Mouse (Mus musculus): ENCODE data around the gene Zfp13.
A peak's percentile ranks its signal among the peaks of the same experiment; 100 is the strongest.
"Not testable (repeated sequence)": the region's sequence is repeated elsewhere in the genome, so short reads cannot be mapped to it uniquely, and the experiment has no call there.

Zfp13 gene

DNA sequence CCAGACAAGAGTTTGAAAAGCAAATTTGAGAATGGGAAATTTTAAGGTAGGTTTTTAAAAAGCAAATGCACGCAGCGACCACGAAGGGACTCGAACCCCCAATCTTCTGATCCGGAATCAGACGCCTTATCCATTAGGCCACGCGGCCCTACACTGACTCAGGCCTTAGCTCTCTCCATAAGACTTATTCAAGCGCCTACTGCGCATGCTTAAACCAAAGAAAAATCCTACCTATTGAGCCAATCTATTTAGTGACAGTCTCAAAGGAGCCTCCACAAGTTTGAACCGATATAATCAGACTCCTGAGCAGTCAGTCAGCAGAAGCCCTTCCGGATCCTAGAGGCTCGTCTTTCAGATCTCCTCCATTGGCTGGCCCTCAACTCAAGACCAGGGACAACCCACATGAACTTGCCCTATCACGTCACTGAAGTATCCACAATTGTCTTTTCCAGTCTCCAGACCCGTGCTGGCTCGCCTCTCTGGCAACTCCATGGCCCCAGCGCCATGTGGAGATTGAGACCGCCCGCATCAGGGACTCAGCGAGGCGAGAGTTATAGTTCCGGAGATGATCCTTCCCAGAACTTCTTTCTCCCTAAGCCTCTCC is 49.0 kb downstream of the Zfp13 start:
- peak; percentile 96 to 98 for DNase-seq

DNA sequence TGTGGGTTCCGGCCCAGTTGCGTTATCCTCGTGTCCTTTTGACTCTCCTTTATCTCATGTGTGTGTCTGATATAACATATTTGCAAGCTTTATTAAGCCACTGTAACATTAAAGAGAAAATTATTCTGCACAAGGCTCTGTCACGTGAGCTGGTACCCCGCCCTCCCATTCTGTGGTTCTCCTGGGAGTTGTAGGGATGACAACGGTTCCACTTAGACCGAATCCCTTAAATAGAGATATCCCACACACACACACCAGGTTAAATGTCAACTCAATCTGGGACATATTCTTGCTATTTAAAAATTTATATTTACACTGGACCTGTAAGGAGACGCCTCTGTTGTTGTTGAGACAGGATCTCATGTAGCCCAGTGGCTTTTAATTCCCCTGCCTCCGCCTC is 49.8 kb downstream of the Zfp13 start:
- DNase-seq = peak in 1 of 2 experiments; percentile 51

GRCm38 (mm10) chr17:23548615-23549014 is 50.7 kb downstream of the Zfp13 start:
- DNase-seq = peak; percentile 92 to 94

- DNase-seq = no peak
These were observed 51.4 kb downstream of the Zfp13 start for GRCm38 (mm10) chr17:23547681-23548443.

DNA sequence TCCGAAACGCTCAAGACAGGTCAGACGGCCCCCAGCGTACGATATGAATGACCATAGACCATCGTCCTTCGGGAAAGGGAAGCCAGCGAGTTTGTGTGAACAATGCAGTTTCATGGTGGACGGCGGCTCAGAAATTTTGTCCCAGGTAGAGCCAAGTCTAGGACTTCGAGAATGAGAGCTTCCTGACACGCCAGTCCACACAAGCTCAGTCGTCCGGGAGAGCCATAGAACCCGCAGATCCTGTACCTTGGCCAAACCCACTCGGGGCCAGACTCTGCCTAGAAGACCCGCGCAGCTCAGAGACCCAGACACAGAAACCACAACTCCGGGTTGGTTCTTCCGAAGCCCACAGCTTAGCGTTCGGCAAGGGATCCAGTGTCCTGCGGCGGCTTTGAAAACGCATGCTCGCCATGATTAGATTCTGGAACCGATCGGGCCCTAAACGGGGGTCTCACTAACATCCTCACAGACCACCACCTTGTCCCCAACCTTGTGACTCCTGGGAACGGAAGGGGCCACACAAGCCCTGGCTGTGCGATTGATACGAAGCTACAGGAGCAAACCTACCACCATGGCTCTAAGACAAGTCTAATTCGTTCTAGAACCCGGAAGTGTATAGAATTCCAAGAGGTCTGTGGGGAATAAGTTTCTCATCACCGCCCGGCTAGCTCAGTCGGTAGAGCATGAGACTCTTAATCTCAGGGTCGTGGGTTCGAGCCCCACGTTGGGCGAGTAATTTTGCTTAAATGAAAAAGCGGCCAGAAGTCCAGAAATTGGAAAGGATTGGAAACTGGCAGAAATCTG is 52.4 kb downstream of the Zfp13 start:
- DNase-seq = peak; percentile 88 to 92

GRCm38 (mm10) chr17:23546333-23546701 is 53.0 kb downstream of the Zfp13 start:
- peak; percentile 84 to 87 for DNase-seq

- no peak for DNase-seq
These were observed 53.4 kb downstream of the Zfp13 start for GRCm38 (mm10) chr17:23545841-23546240.

DNA sequence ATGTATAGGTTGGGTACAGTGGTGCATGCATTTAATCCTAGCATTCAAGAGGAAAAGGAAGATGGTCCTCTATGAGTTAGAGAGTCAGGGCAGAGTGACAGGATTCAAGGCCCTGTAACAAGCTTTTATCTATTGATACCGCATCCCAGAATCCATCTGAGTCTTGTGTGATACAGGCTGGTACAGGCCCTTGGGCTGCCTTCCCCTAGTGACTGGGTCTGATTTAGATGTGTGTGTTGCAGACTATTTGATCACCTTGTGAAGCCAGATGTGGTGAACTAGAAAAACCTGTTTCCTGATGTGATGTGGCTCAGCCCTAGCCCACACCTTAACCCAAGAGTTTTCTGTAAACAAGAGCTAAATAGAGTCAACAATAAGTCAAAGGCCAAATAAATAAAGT is 54.5 kb downstream of the Zfp13 start:
- no peak for DNase-seq

GRCm38 (mm10) chr17:23543983-23544382 is 55.3 kb downstream of the Zfp13 start:
- no peak for DNase-seq

GRCm38 (mm10) chr17:23543325-23543724 is 56.0 kb downstream of the Zfp13 start:
- no peak for DNase-seq

DNA sequence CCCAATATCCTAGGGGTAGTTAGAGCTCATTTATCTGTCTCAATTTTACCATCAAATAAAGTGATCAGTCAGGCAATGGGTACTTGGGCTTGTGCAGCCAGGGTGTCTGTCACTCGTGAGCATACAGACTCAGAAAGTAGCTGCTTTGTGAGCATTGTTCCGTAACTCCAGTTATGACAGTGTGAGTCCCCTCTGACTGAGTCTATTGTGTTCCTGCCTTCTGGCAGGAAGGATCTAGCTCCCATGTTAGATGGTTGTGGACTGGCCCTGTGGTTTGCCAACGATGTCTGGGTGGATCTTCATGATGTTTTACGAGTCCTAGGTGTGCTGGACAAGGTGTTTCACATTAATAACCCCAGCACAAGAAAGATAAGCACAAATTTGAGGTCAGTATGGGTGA is 56.5 kb downstream of the Zfp13 start:
- DNase-seq = no peak

- peak in 1 of 2 experiments; percentile 5 for DNase-seq
These were observed 57.1 kb downstream of the Zfp13 start for GRCm38 (mm10) chr17:23542004-23542720.

DNA sequence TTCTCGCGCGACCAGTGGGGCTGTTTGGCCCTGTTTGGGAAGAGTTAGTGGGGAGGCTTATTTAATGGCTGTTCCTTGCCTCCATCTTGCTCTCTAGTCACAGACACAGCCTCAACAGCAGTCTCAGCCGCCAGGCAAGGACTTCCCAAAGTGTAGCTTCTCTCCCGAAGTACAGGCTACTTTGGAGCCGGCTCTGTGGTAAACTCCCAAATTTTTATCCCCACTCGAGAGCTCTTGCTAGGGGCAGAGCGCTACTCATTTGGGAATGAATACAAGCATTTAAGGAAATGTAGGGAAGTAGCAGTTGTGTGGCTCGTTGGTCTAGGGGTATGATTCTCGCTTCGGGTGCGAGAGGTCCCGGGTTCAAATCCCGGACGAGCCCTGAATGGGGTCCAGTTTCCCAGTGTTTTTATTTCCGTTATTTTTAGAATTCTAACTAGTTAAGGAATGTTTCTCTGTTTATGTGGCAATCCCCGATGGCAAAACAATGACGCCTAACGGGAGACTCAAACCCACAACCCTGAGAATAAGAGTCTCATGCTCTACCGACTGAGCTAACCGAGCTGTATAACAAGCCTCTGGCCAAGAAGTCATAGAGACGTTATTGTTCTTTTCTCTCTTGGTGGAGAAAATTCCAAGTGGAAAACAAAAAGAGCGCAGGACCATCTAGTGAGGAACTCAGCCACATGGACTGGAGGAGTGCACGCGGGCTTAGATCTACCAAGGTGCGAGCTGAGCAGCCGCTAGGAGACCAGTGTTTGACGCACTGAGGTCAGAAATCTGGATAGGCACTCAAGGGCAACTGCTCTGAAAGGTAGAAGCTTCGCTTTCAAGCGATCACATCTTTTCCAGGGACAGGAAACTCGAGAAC is 58.4 kb downstream of the Zfp13 start:
- peak; percentile 5 to 18 for DNase-seq

- no peak for DNase-seq
These were observed 59.2 kb downstream of the Zfp13 start for GRCm38 (mm10) chr17:23540106-23540505.

DNA sequence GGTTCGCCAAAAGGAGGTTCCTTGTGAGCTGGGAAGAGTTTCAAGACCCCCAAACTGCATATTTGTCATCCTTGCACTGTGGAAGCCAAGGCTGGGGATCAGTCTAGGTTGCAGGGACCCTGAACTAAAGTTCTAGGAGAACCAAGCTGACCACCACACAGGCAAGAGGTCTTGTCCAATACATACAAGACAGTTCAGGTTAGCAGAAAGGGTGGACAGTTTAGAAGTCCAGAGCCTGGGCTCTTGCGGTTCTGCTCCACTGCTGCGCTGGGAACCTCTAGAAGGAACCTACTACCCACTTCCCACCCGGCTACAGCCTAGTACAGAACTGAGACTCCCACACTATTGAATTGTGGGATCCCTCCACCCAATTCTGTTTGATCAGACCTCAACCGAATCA is 59.7 kb downstream of the Zfp13 start:
- DNase-seq = no peak

DNA sequence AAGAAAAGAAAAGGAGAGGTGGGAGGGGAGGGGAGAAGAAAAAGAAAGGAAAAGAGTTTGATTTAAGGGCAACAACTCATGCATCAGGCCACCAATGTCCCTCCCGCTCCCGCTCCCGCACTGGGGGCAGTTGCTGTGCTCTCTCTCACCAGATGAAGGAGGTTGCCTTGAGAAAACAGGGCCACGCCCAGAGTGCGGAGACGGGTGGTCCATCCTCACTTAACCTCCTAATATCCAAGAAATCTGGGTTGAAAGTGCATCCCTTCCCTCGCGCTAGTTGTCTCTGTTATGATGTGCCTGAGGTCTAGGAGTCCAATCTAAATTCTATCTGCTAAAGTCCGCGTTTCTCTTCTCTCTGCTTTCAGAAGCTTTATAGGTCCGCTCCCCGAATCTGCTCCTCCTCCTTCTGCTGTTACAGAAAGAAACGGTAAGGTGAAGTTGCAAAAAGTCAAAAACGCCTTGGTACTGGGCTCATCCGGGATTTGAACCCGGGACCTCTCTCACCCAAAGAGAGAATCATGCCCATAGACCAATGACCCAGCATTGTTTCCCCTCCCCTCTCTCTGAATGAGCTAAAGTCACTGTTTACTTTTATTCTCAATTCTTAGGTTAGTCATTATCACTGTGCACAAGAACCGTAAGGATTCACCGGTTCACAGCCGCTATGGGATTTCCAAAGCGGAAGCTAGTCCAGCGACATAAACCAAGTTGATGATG is 60.8 kb downstream of the Zfp13 start:
- peak in 1 of 2 experiments; percentile 4 for DNase-seq

- DNase-seq = no peak
These were observed 61.6 kb downstream of the Zfp13 start for GRCm38 (mm10) chr17:23537554-23538255.

DNA sequence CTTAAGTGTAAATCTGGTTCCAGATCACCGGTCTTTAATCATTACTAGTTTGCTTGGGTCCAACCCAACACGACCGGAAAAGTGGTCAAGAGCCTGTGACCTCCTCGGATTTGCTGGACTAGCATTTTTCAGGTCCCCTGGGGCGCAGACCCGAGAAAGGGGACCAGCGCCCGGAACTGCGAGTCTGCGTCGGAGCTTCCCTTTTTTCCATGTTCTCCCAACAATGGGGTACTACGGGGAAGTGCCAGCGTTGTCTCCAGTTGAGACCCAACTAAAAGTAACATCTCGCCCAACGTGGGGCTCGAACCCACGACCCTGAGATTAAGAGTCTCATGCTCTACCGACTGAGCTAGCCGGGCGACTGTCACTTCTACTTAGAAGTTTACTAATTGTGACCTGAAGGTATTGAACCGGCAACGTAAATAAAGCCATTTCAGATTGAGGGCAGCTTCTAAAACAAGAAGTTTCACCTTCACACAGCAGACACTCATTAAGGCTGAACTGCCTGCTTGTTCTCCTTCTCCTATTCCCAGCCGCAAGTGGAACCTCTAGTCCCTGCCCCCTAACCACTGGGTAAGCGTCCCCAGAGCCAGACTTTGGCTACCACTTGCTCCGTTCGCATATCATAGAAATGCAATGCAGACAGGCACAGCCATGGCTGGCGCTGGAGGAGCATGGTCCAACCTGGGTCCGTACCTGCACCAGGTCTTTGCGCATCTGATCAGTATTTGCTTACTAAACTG is 64.1 kb downstream of the Zfp13 start:
- not testable (repeated sequence) for DNase-seq

- not testable (repeated sequence) for DNase-seq
These were observed 65.4 kb downstream of the Zfp13 start for GRCm38 (mm10) chr17:23533591-23534490.

All from cerebellum, postnatal 25 days (tissue).